Mouse (Mus musculus) thymus, postnatal 25 days (tissue): ENCODE data around the gene Cdhr4.

Source experiments
- DNase-seq: peaks from one replicate; pipeline ENCODE4 v3.0.0; 2022

Cdhr4 gene

GRCm38 (mm10) chr9:107975399-107976386 is 16.6 kb upstream of the Cdhr4 start, which contains the start of gene Uba7:
Gene Uba7, plus strand, starts transcription at chr9:107975505.
- DNase-seq: peak; percentile 61

- no peak for DNase-seq
These were observed 13.5 kb upstream of the Cdhr4 start for GRCm38 (mm10) chr9:107978815-107979214.

- DNase-seq: peak; percentile 28
These were observed 10.4 kb upstream of the Cdhr4 start for GRCm38 (mm10) chr9:107981684-107982605.

GRCm38 (mm10) chr9:107982681-107983346 is 9.5 kb upstream of the Cdhr4 start, which contains the start of gene Gm20661:
Gene Gm20661, plus strand, starts transcription at chr9:107983058.
- DNase-seq: peak; percentile 76

GRCm38 (mm10) chr9:107983421-107983890 is 8.8 kb upstream of the Cdhr4 start:
- DNase-seq: peak; percentile 54

- DNase-seq: peak; percentile 22
These were observed 8.1 kb upstream of the Cdhr4 start for GRCm38 (mm10) chr9:107984052-107984753.

GRCm38 (mm10) chr9:107984754-107985055 is 7.6 kb upstream of the Cdhr4 start:
- no peak for DNase-seq

- peak; percentile 95 for DNase-seq
These were observed 6.9 kb upstream of the Cdhr4 start, which contains the start of gene Inka1 for GRCm38 (mm10) chr9:107985131-107986119. Gene Inka1, minus strand, starts transcription at chr9:107985879.

- DNase-seq: peak; percentile 85
These were observed 5.9 kb upstream of the Cdhr4 start for GRCm38 (mm10) chr9:107986376-107986775.

- no peak for DNase-seq
These were observed 4.3 kb upstream of the Cdhr4 start for GRCm38 (mm10) chr9:107987950-107988349.

- peak; percentile 52 for DNase-seq
These were observed 716 bp downstream of the Cdhr4 start for GRCm38 (mm10) chr9:107993013-107993412.

GRCm38 (mm10) chr9:107994464-107994863 is 2.2 kb downstream of the Cdhr4 start:
- DNase-seq: no peak

GRCm38 (mm10) chr9:107995513-107995912 is 3.2 kb downstream of the Cdhr4 start:
- no peak for DNase-seq

- no peak for DNase-seq
These were observed 3.8 kb downstream of the Cdhr4 start, which contains the start of gene Gm20662 for GRCm38 (mm10) chr9:107996049-107996448. Gene Gm20662, plus strand, starts transcription at chr9:107996349.

GRCm38 (mm10) chr9:108001922-108002770 is 9.8 kb downstream of the Cdhr4 start, which contains the start of gene Ip6k1:
Gene Ip6k1, plus strand, starts transcription at chr9:108002501.
- DNase-seq: peak; percentile 100

- DNase-seq: no peak
These were observed 10.7 kb downstream of the Cdhr4 start for GRCm38 (mm10) chr9:108002778-108003530.

- DNase-seq: peak; percentile 51
These were observed 11.2 kb downstream of the Cdhr4 start for GRCm38 (mm10) chr9:108003531-108003890.

GRCm38 (mm10) chr9:108008041-108008440 is 15.7 kb downstream of the Cdhr4 start:
- DNase-seq: no peak

GRCm38 (mm10) chr9:108010385-108010784 is 18.1 kb downstream of the Cdhr4 start:
- DNase-seq: no peak
